Mouse (Mus musculus) gastrocnemius, postnatal 14 days (tissue): ENCODE measurements around the gene Hnrnpm. TPM values are rescaled to one million over a fixed set of nuclear protein-coding genes. Genes with fewer than 3 reads are reported as not detected.
A peak's percentile ranks its signal among the peaks of the same experiment; 100 is the strongest.
"Not testable (repeated sequence)": the region's sequence is repeated elsewhere in the genome, so short reads cannot be mapped to it uniquely, and the experiment has no call there.

Experiments
- DNase-seq: peaks from one replicate; pipeline ENCODE4 v3.0.0; 2021; ENCODE audit warnings: mixed read lengths
- intact Hi-C: fragments of 180-260 bp; cut with DNase I; formaldehyde crosslinking; loops from one replicate; pipeline ENCODE4 v1.15.1; 2025; ENCODE audit warnings: low total_unique reads
- total RNA-seq, 2 experiments: library from RNA; stranded (reverse); gene quantifications; 2 replicates each; pipeline ENCODE4 v1.2.3; 2021

Gene Hnrnpm
- total RNA-seq, 2 experiments from 2014 or later, result 58.8 to 69.1 TPM

DNA sequence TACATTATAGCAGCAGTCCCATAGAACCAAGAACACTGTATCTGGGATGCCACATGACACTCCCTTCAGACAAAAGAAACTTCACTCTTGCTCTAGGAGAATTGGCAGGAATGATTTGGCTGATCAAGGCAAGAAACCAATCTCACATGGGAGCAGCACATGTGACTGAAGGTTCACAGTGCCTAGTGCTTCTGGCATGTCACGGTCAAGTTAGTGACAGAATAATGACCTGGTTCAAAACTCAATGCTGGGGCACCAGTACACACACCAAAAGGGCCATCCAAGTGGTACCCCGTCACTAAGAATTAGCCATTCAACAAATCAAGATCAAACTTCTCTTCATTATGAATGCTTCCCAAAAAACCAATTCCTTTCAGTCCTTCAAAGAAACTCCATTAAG is 10.6 kb downstream of the Hnrnpm start:
- DNase-seq, result no peak
- intact Hi-C loops, result no loop called here

- peak; percentile 20 for DNase-seq
- intact Hi-C loops, result no loop called here
These were observed 11.2 kb downstream of the Hnrnpm start for GRCm38 (mm10) chr17:33675452-33675851.

GRCm38 (mm10) chr17:33673837-33674236 is 12.8 kb downstream of the Hnrnpm start:
- intact Hi-C loops, result no loop called here
- DNase-seq, result no peak

GRCm38 (mm10) chr17:33669681-33670080 is 17.0 kb downstream of the Hnrnpm start:
- no peak for DNase-seq
- intact Hi-C loops, result no loop called here

DNA sequence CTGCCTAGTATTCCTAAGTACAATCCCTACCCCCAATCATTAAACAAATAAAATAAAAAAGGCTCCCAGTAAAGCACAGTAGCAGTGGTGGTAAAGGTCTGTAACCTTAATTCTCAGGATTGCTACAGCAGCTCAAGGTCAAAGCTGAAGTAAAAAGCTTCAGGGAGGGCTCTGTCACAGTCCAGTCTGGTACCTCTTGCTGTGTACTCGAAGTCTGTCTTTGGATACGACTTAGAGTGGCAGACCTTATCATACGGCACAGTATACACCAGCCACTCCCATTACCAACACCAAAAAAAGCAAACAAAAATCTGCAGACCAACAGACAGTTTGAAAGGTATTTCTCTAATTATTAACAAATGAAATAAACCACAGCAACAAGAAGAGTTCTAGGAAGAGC is 19.8 kb downstream of the Hnrnpm start:
- DNase-seq, result no peak
- intact Hi-C loops, result no loop called here

DNA sequence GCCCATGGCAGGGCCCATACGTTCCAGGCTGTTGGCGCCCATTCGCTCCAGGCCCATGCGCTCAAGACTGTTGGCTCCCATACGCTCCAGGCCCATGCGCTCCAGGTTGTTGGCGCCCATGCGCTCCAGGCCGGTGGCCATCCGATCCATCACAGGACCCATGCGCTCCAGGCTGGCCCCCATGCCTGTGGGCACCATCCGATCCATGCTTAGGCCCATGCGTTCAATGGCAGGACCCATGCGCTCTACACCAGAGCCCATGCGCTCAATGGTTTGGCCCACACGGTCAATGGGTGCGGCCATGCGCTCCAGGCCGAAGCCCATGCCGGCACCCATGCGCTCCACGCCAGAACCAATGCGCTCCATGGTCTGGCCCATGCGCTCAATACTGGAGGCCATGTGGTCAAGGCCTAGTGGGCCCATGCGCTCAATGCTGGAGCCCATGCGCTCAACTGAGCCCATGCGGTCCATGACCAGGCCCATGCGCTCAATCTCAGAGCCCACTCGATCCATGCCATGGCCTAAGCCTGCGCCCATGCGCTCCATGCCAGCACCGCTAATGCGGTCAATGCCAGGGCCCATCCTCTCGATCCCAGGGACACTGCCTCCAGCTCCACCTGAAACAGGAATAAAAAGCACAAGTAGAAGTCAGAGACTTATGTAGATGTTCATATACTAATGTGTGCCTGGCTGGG is 36.7 kb downstream of the Hnrnpm start:
- no peak for DNase-seq
- intact Hi-C loops, result no loop called here

DNA sequence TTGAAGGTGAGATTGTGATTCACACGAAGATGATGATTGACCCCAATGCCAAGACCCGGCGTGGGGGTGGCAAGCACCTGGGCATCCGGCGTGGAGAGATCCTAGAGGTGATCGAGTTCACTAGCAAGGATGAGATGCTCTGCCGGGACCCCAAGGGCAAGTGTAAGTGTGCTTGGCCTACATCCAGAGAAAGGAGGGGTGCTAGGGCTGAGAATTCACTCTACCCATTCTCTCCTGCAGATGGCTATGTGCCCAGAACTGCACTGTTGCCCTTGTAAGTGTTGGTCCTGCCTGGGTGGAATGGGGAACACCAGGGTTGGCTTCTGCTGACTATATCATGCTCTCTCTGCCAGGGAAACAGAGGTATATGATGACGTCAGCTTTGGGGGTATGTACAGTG is 41.6 kb downstream of the Hnrnpm start:
- intact Hi-C loops, result no loop called here
- DNase-seq, result no peak

GRCm38 (mm10) chr17:33644068-33644467 is 42.6 kb downstream of the Hnrnpm start:
- DNase-seq, result no peak

DNA sequence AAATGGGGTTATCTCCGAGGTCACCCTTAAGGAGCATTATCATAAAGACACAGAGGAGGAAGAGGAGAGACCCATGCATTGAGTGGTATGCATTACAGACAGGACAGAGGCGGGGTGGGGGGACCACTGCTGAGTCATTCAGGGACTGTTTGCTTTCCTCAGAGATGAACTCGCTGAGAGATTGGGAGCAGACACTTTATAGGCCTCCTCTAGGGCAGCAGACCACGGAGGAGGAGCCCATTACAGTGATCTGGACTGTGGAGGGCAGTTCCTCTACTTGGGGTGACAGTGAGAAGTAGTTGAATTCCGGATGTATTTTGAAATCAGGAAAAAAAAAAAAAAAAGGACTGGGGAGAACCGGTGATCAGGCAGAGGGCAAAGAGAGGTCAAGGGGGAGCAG is 46.9 kb downstream of the Hnrnpm start:
- no peak for DNase-seq
- intact Hi-C loops, result no loop called here

More at GRCm38 (mm10) chr17:33644068-33644467, 42.6 kb downstream of the Hnrnpm start:
- intact Hi-C loops, result no loop called here

GRCm38 (mm10) chr17:33637516-33638276 is 49.0 kb downstream of the Hnrnpm start, which contains the start of gene Pram1:
Pram1 (plus strand) TSS chr17:33638056.
- intact Hi-C loops, result no loop called here
- no peak for DNase-seq

DNA sequence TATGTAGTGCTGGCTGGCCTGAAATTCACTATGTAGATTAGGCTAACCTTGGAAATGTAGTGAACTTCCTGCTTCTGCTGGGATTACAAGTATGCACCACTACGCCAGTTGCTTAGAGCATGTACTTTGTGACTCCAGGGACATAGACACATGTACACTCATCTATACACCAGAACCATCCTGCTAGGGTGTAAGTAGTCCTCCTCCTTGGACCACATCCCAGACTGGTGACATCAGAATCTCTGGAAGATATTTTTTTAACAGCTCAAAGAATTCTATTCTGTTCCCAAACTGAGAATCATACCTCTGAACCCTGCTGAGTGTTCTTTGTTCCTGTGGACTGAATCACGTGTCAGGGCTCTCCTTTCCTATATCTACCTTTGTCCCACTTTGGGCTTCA is 49.6 kb downstream of the Hnrnpm start:
- DNase-seq, result no peak
- intact Hi-C loops, result no loop called here

DNA sequence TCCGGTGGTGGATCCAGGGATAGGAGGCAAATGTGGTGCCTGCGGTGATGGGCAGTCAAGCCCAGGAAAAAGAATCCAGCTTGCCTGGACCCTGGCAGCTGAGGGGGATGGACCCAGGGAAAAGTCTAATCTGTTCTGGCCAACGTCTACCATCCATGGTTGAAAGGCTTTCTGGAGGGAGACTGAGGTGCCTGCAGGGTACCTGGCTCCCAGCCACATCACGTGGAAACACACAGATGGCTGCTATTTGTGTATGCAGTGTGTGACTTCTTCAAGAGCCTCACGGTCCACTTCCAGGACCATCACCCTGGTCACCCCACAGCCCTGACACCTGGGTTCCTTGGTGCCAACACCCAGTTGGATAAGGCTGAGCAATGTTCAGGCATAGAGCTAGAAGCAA is 54.9 kb downstream of the Hnrnpm start:
- intact Hi-C loops, result no loop called here

DNA sequence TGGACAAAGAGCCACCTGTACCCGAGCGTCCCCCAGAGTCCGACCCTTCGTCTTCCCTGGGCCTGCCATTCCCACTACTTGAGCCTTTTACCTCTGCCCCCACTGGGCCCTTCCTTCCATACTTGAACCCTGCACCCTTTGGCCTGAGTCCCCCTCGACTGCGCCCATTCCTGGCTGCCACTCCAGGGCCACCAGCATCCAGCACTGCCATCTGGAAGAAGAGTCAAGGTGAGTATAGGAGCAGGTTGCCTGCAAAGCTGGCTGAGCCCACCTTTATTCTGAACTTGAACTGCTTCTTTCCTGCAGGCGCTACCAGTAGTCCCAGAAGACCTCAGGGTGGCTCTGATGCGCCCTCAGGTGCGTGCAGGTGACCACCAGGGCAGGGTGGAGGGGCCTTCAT is 55.4 kb downstream of the Hnrnpm start:
- intact Hi-C loops, result no loop called here
- DNase-seq, result no peak

More for the DNA sequence above, 54.9 kb downstream of the Hnrnpm start:
- no peak for DNase-seq

GRCm38 (mm10) chr17:33630171-33630895 is 56.3 kb downstream of the Hnrnpm start:
- no peak for DNase-seq
- intact Hi-C loops, result no loop called here

GRCm38 (mm10) chr17:33629487-33630125 is 57.1 kb downstream of the Hnrnpm start:
- intact Hi-C loops, result no loop called here
- DNase-seq, result no peak

GRCm38 (mm10) chr17:33628621-33629486 is 57.8 kb downstream of the Hnrnpm start, which contains the start of gene Zfp414:
Zfp414 (plus strand) TSS chr17:33629090.
- peak; percentile 92 for DNase-seq
- intact Hi-C loops, result no loop called here

DNA sequence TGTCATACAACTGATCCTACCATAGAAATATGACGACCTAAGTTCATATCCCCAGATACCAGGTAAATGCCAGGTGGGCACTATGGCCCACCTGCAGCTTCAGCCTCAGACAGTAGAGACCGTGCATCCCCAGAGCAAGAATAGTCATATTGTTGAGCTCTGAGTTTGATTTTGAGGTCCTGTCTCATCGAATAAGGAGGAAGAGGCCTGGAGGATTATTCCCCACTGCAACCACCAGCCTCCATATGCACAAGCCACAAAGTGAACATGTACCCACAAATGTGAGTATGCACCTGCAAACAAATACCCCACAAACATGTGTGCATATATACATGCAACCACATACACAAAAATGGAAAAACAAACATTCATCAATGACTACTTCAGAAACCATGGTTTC is 59.4 kb downstream of the Hnrnpm start:
- DNase-seq, result no peak
- intact Hi-C loops, result no loop called here

DNA sequence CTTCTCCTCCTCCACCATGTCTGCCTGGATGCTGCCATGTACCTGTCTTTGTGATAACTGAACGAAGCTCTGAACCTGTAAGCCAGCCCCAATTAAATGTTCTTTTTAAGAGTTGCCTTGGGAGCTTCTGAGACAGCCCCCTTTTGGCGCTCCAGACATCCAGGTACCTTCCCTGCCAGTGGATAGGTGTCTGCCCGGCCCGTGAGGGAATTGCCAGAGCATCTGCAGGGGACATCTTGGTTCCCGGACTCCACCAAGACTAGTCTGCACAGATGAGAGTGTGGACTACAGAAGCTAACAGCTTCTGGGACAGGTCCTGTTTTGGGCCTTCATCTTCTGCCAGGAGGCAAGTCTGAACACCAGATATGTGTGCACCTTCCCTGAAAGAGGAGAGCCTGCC is 72.9 kb downstream of the Hnrnpm start:
- DNase-seq, intact Hi-C loops: not testable (repeated sequence)

DNA sequence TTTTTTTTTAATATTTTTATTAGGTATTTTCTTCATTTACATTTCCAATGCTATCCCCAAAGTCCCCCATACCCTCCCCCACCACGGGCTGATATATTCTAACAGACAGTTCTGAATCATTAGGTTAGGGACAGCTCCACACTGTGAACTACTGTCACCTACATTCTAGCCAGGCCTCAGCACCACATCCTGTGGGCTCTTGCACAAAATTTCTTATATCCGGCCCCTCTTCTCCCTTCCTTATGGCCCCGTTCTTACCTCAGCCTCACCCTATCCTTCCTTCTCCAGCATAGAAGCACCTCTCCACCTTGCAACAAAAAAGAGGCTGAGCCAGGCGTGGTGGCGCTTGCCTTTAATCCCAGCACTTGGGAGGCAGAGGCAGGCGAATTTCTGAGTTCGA is 76.1 kb downstream of the Hnrnpm start:
- intact Hi-C loops, result no loop called here
- DNase-seq, result no peak
